21 mouse cellular contexts compared by ENCODE assay signal in the genomic region with DNA sequence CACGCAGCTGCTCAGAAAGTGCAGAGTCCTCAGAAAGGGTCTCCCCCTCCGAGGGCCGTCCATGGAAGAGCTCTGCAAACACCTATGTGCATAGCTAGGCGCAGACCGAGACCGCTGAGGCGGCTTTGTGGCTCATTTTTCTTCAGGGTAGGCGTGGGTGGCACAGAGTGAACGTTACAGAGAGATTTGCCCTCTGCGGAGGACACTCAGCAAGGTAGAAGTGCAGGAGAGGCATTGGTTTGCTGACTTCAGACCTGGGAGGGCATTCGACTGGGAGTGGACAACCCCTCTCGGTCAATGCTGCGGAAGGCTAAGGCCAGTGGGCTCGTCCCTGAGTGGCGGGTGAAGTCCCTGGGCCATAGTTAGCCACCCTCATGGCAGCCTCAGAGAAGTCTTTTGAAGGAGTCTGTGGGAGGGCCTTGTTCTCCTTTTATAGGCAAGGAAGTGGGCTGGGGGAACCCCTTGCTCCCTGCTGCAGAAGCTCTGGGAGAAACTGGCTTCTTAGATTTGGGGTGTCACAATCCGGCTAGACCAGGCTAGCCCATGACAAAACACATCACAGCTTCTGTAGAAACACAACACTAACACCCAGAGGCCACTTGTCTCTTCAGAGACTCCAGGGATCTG. TPM values are rescaled to one million over a fixed set of nuclear protein-coding genes. Genes with fewer than 3 reads are reported as not detected.
DNase-seq lines count a peak whose midpoint lies in the region; ATAC-seq and TF ChIP-seq lines count a peak whose summit lies in the region.
"Had no signal": no experiment of that assay in that cellular context is flagged by ENCODE, and none has a peak within 500 bp of the region (broad histone marks: within the 10 kb centered on the region; RNA-seq: fewer than 3 reads in every experiment).

No protein-coding gene starts in this region.

- peak overlapping the region; percentile 53; the same call in 1 of the 2 replicates for H3K27ac ChIP-seq in forebrain, embryonic 10.5 days
- no peak overlapping the region for H3K27ac ChIP-seq in forebrain, embryonic 15.5 days (replicated peaks)
- H3K27ac ChIP-seq in lung, embryonic 15.5 days, result peak overlapping the region; percentile 21; the same call in 1 of the 2 replicates
- peak overlapping the region; percentile 49; the same call in 1 of the 2 replicates for H3K27ac ChIP-seq in embryonic facial prominence, embryonic 10.5 days (replicated peaks)
- H3K27ac ChIP-seq in heart, adult 2 months, result no peak overlapping the region
- H3K27ac ChIP-seq in intestine, postnatal 0 days (ENCODE audit: low read depth, low read length), result no peak overlapping the region

- DNase-seq in forebrain, embryonic 10.5 days (ENCODE audit: extremely low spot score, low spot score), result no peak
- DNase-seq in lung, adult 18-20 months, result no peak
- DNase-seq in CD4-positive helper T cell, adult 2 months (ENCODE audit: low read depth, low spot score), result peak; percentile 73
- no peak for DNase-seq in embryonic facial prominence, embryonic 10.5 days (ENCODE audit: low spot score)
- DNase-seq in heart, adult 2 months, result no peak
- DNase-seq: adrenal gland, adult 8-10 months; cerebellum, adult 9-11 months; embryo, embryonic 11 days; forebrain, postnatal 0 days; gastrocnemius, postnatal 14 days; heart, postnatal 36 days; kidney, adult 18-20 months; kidney, postnatal 25 days; liver; lung, postnatal 10 days; right cerebral cortex, postnatal 25 days had no signal

- H3K36me3 ChIP-seq in forebrain, embryonic 10.5 days (replicated peaks), result peaks cover 28% of the 10 kb centered on the region
- peaks cover 14% of the 10 kb centered on the region; the same call in 1 of the 2 replicates for H3K36me3 ChIP-seq in forebrain, embryonic 15.5 days
- peaks cover 11% of the 10 kb centered on the region; the same call in 1 of the 2 replicates for H3K36me3 ChIP-seq in lung, embryonic 15.5 days
- peaks cover 16% of the 10 kb centered on the region for H3K36me3 ChIP-seq in embryonic facial prominence, embryonic 10.5 days (replicated peaks)
- H3K36me3 ChIP-seq in heart, adult 2 months (ENCODE audit: control insufficient read depth, insufficient read depth, low read length), result no peaks in the 10 kb centered on the region
- peaks cover 12% of the 10 kb centered on the region; the same call in 1 of the 2 replicates for H3K36me3 ChIP-seq in intestine, postnatal 0 days (ENCODE audit: control insufficient read depth, insufficient read depth)

- no peak overlapping the region for H3K4me3 ChIP-seq in forebrain, embryonic 10.5 days
- no peak overlapping the region for H3K4me3 ChIP-seq in forebrain, embryonic 15.5 days
- no peak overlapping the region for H3K4me3 ChIP-seq in lung, embryonic 15.5 days
- H3K4me3 ChIP-seq in embryonic facial prominence, embryonic 10.5 days, result no peak overlapping the region
- H3K4me3 ChIP-seq in heart, adult 2 months, result no peak overlapping the region
- no peak overlapping the region for H3K4me3 ChIP-seq in intestine, postnatal 0 days (ENCODE audit: low read depth, low read length)
- H3K4me3 ChIP-seq: megakaryocyte, embryonic 14.5 days had no signal

- TF ChIP-seq POLR2A in heart, adult 2 months (IDR thresholded peaks at IDR 0.05; ENCODE audit: insufficient read depth, low read depth, low read length), result no peak

- no peaks in the 10 kb centered on the region for H3K27me3 ChIP-seq in forebrain, embryonic 10.5 days (ENCODE audit: poor library complexity, severe bottlenecking)
- no peaks in the 10 kb centered on the region for H3K27me3 ChIP-seq in forebrain, embryonic 15.5 days
- no peaks in the 10 kb centered on the region for H3K27me3 ChIP-seq in lung, embryonic 15.5 days
- peaks cover 14% of the 10 kb centered on the region; the same call in 1 of the 2 replicates for H3K27me3 ChIP-seq in embryonic facial prominence, embryonic 10.5 days (replicated peaks; ENCODE audit: low read depth, poor library complexity, severe bottlenecking)
- H3K27me3 ChIP-seq in heart, adult 2 months (ENCODE audit: control insufficient read depth, insufficient read depth, low read length), result no peaks in the 10 kb centered on the region
- H3K27me3 ChIP-seq in intestine, postnatal 0 days (replicated peaks; ENCODE audit: control insufficient read depth, insufficient read depth, low read length), result no peaks in the 10 kb centered on the region

- no peaks in the 10 kb centered on the region for H3K9me3 ChIP-seq in forebrain, embryonic 10.5 days
- H3K9me3 ChIP-seq in forebrain, embryonic 15.5 days, result no peaks in the 10 kb centered on the region
- no peaks in the 10 kb centered on the region for H3K9me3 ChIP-seq in lung, embryonic 15.5 days
- H3K9me3 ChIP-seq in embryonic facial prominence, embryonic 10.5 days, result no peaks in the 10 kb centered on the region
- H3K9me3 ChIP-seq in intestine, postnatal 0 days (ENCODE audit: control insufficient read depth), result no peaks in the 10 kb centered on the region
- H3K9me3 ChIP-seq: megakaryocyte, embryonic 14.5 days had no signal

- peaks cover 50% of the 10 kb centered on the region for H3K4me1 ChIP-seq in forebrain, embryonic 10.5 days
- peaks cover 11% of the 10 kb centered on the region for H3K4me1 ChIP-seq in forebrain, embryonic 15.5 days
- H3K4me1 ChIP-seq in lung, embryonic 15.5 days, result peaks cover 10% of the 10 kb centered on the region; the same call in 1 of the 2 replicates
- peaks cover 57% of the 10 kb centered on the region for H3K4me1 ChIP-seq in embryonic facial prominence, embryonic 10.5 days
- no peaks in the 10 kb centered on the region for H3K4me1 ChIP-seq in heart, adult 2 months (ENCODE audit: control insufficient read depth, insufficient read depth, low read length)
- no peaks in the 10 kb centered on the region for H3K4me1 ChIP-seq in intestine, postnatal 0 days (replicated peaks; ENCODE audit: control insufficient read depth, insufficient read depth, low read length)
- H3K4me1 ChIP-seq: megakaryocyte, embryonic 14.5 days had no signal

- no peaks in the 10 kb centered on the region for H3K79me2 ChIP-seq in heart, adult 2 months (replicated peaks; ENCODE audit: control insufficient read depth, insufficient read depth, low read length)

- TF ChIP-seq CTCF in heart, adult 2 months (IDR thresholded peaks at IDR 0.05), result no peak
- TF ChIP-seq CTCF in intestine, postnatal 0 days (IDR thresholded peaks at IDR 0.05; ENCODE audit: low read depth), result no peak

- no peak for ATAC-seq in forebrain, embryonic 15.5 days (replicated peaks)
- no peak for ATAC-seq in lung, embryonic 15.5 days (ENCODE audit: borderline replicate concordance, extremely low read depth, low FRiP score, low TSS enrichment)
- ATAC-seq in intestine, postnatal 0 days, result no peak
- ATAC-seq: forebrain, postnatal 0 days had no signal

- WGBS in forebrain, embryonic 10.5 days, result 87% methylated on average over 16 of the region's 16 CpGs
- 87% methylated on average over 16 of the region's 16 CpGs for WGBS in forebrain, embryonic 15.5 days
- 60% methylated on average over 16 of the region's 16 CpGs for WGBS in lung, embryonic 15.5 days
- WGBS in embryonic facial prominence, embryonic 10.5 days, result 83% methylated on average over 16 of the region's 16 CpGs
- 91% methylated on average over 16 of the region's 16 CpGs for WGBS in heart, adult 2 months
- WGBS in intestine, postnatal 0 days, result 87% methylated on average over 16 of the region's 16 CpGs

- TF ChIP-seq EP300 in heart, adult 2 months (IDR thresholded peaks at IDR 0.05; ENCODE audit: insufficient read depth, low read depth, low read length), result no peak

- intact Hi-C loops in heart, adult 2 months (cut with DNase I), result no loop called here

- no peak overlapping the region for H3K9ac ChIP-seq in forebrain, embryonic 15.5 days (replicated peaks)
- no peak overlapping the region for H3K9ac ChIP-seq in lung, embryonic 15.5 days
- H3K9ac ChIP-seq in heart, adult 2 months (ENCODE audit: low read depth, low read length), result no peak overlapping the region
- no peak overlapping the region for H3K9ac ChIP-seq in intestine, postnatal 0 days (ENCODE audit: low read depth, low read length)
- H3K9ac ChIP-seq: forebrain, postnatal 0 days had no signal

- no peak overlapping the region for H3K4me2 ChIP-seq in forebrain, embryonic 15.5 days (replicated peaks)
- no peak overlapping the region for H3K4me2 ChIP-seq in lung, embryonic 15.5 days
- no peak overlapping the region for H3K4me2 ChIP-seq in intestine, postnatal 0 days (replicated peaks; ENCODE audit: low read depth)
- H3K4me2 ChIP-seq: heart, embryonic 11.5 days had no signal

RNA-seq across cellular contexts. Expression of a gene that starts 57.5 kb away (rescaled TPM):
- polyA plus RNA-seq in forebrain, embryonic 10.5 days (2016; fragmentation: Nextera tagmentation; extraction: Ambion mirVana), result 3.3 and 4.6 TPM in 2 replicates
- polyA plus RNA-seq in forebrain, embryonic 15.5 days (2015; fragmentation: Nextera tagmentation; extraction: Ambion mirVana), result 15.5 and 16.5 TPM in 2 replicates
- polyA plus RNA-seq in lung, embryonic 15.5 days (2015; fragmentation: Nextera tagmentation; extraction: Ambion mirVana), result 13.3 and 14.1 TPM in 2 replicates
- polyA plus RNA-seq in embryonic facial prominence, embryonic 10.5 days (2016; fragmentation: Nextera tagmentation; extraction: Ambion mirVana), result 4.7 and 5.2 TPM in 2 replicates
- total RNA-seq in heart, adult 2 months (2021), result 10 to 100 TPM in 1 of 2 experiments, 1 to 10 TPM in 1; 8.1 to 12.3 TPM
- 4.7 and 5.4 TPM in 2 replicates for polyA plus RNA-seq in heart, adult 2 months (2012; rRNA removed)
- polyA plus RNA-seq in intestine, postnatal 0 days (2015; fragmentation: Nextera tagmentation; extraction: Ambion mirVana), result 6.5 and 7.6 TPM in 2 replicates

Comparison
In these comparisons a context has a peak if more than half of its experiments do, and no peak if none do; other contexts are left out.
1. H3K27ac ChIP-seq: peak in forebrain, embryonic 10.5 days (single experiment), lung, embryonic 15.5 days (single experiment) and embryonic facial prominence, embryonic 10.5 days (single experiment); none in forebrain, embryonic 15.5 days (single experiment), heart, adult 2 months (single experiment) and intestine, postnatal 0 days (single experiment).